Mouse (Mus musculus) kidney, adult 18-20 months (tissue): Measurements from ENCODE around the gene Sertad2.

Source experiments
- DNase-seq: peaks from one replicate; pipeline ENCODE4 v3.0.0; 2021

Gene Sertad2

DNA sequence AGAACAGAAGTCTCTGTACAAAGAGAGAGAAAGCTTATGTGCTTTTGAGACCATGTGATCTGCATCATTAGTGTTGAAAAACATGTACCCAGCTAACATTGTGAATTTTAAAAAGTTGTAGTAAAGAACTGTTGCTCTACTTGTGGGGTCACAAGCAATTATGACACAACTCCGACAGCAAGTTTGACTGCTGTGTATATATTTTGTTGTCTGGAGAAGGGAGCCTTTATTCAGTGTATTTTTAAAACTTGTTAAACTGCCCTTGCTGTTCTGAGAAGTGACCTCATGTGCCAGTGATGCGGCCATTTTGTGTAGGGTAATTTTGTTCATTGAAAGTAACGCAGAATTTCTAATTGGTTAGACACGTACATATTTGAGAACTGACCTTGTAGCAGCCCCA is 61.1 kb downstream of the Sertad2 start:
- no peak for DNase-seq

GRCm38 (mm10) chr11:20605613-20606012 is 62.6 kb downstream of the Sertad2 start:
- no peak for DNase-seq

- DNase-seq = no peak
Observed at GRCm38 (mm10) chr11:20608442-20608841, 65.4 kb downstream of the Sertad2 start.

DNA sequence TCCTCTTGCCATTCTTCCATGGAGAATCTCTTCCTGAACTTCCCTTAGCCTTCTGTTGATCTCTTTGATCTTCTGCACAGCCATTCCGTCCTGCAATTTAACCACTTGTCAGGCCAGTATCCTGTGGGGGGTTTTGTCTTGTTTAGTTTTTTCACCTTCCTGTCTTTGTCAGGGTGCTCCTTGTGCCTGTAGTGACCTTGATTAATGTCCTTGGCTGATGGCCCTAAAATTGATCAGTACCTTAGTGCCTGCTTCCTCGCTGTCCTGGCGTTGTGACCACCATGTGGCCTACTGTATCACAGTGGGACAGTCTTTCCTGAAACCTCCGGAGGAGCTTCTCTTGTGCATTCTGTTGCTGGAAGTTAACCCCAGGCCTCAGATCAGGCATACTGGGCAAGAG is 70.2 kb downstream of the Sertad2 start:
- DNase-seq = no peak

DNA sequence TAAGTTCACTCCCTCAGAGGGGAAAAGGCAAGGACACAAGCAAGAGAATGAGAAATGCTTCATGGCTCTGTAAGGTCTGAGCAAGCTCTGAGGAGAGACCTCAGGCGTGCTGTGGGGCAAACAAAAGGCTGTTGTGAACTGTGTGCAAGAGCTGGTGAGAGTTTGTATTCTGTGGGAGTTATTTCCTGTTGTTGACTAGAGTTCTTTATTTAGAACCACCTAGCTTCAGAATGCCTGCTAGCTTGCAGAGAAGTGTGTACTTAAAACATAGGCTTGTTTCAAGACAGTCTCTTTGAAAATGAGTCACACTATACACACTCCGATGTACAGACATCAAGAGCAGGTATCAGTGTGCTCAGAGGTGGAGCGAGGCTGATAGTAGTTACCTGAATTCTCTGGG is 73.0 kb downstream of the Sertad2 start:
- DNase-seq = no peak

DNA sequence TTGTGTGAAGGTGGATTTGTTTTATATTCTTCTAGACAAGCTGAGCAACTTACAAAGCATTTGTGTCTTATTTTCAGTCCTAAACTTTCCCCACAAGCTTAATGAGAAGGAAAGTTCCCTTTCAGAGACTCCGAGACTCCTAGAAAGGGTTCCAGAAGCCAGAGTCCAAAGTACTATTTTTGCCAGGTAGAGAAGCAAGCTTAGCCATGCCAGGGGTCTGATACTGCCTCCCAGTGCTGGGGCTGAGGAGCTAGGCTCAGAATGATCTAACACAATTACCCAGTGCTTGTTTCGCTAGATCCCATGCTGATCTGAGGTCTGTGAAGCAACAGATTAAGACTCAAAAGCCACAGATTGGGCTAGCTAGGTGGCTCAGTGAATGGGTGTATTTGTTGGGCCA is 84.1 kb downstream of the Sertad2 start:
- no peak for DNase-seq

DNA sequence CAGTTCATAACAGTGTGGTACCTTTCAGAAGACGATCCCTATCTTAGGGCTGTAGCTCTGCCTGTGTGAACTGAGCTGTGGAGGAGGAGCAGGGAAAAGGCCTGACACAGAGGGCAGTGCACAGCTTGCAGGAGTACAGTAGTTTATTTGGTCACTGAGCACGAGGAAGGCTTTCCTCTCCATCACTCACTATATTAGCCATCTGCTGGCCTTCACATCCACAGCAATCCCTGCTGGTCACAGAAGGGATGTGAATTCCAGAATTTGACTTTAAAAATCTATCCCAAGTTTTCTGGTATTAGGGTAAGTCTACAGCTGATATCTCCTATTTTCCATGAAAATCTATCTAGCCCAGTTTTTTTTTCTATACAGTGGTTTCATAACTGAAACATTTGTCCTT is 85.2 kb downstream of the Sertad2 start:
- no peak for DNase-seq

DNA sequence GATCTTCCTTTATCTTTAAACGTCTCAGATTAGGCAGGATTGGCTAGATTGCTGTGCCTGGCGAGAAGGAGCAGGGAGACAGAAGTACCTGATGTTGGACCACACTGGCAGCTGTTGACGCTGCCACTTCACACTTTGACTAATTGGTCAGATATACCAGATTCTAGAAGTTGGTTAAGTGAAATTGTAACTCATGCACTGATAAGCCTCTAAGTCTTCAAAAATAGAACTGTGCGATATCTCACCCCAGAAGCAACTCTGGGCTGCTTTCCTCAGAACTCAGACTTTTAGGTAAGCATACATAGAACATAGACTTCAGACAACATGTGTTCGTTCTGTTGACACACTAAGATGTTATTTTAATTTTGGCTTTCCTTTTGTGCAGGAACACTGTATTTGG is 86.6 kb downstream of the Sertad2 start:
- DNase-seq = no peak

GRCm38 (mm10) chr11:20631026-20631940 is 88.2 kb downstream of the Sertad2 start:
- DNase-seq = peak; percentile 99

GRCm38 (mm10) chr11:20631941-20632618 is 89.0 kb downstream of the Sertad2 start:
- peak; percentile 91 for DNase-seq

GRCm38 (mm10) chr11:20632619-20632965 is 89.5 kb downstream of the Sertad2 start:
- peak; percentile 69 for DNase-seq

DNA sequence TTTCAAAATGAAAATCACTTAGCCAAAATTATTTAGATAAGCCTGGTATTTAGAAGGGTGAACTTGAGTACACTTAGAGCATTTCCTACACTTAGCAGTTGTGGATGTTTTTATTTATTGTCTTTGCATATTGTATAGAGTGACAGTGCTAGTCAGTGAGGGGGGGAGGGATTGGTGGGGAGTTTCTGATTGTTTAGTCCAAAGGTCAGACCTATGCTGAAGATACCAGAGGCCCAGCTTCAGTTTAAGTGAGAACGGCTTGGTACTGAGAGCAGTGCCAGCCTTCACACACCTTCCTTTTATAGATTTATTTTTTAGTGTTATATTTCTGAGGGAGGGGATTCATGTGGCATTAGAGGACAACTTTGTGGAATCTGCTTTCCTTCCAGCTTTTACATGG is 91.5 kb downstream of the Sertad2 start:
- DNase-seq = no peak

DNA sequence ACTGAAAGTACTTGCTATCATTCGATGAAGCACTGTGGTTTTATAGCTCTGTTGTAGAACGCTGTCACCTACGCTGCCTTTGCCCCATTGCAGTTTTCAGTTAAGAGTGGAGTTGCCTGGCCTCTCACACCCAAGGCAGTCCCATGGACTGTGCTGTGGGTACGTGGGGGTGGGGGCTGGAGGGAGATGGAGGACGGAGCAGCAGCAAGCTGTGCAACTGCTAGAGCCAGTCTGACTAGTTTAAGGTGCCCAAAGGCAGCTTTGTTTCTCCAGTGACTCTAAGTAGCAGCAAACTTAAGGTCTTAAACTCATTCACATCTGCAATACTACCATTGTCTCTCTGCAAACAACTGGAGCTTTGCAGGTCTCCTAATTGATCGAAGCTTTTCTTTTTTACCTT is 92.6 kb downstream of the Sertad2 start:
- DNase-seq = peak; percentile 38

- peak; percentile 29 for DNase-seq
Observed at GRCm38 (mm10) chr11:20636114-20636513, 93.1 kb downstream of the Sertad2 start.

GRCm38 (mm10) chr11:20637060-20637459 is 94.0 kb downstream of the Sertad2 start:
- no peak for DNase-seq

GRCm38 (mm10) chr11:20638841-20639240 is 95.8 kb downstream of the Sertad2 start:
- DNase-seq = peak; percentile 77

- peak; percentile 33 for DNase-seq
Observed at GRCm38 (mm10) chr11:20639918-20640447, 96.9 kb downstream of the Sertad2 start.

- DNase-seq = no peak
Observed at GRCm38 (mm10) chr11:20642321-20642720, 99.3 kb downstream of the Sertad2 start.

- DNase-seq = no peak
Observed at GRCm38 (mm10) chr11:20643161-20643560, 100.1 kb downstream of the Sertad2 start.

DNA sequence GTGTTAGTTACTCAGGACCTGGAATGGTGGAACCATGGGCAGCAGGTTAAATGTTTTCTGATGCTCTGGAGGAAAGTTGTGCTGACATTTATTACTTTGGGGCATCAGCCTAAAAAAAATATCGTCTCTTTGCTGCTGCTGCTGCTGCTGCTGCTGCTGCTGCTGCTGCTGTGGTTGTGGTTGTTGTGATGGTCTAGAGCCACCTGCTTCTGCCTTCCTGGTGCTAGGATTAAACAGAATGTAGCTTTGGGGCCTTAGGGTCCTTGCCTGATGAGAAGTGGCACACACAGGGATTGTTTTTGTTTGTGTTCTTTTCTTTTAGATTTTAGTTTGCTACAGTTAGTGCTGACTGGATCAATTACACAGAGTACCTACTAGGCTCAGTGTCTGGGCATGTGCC is 101.1 kb downstream of the Sertad2 start:
- no peak for DNase-seq

- DNase-seq = no peak
Observed at GRCm38 (mm10) chr11:20644872-20645271, 101.8 kb downstream of the Sertad2 start.

GRCm38 (mm10) chr11:20645521-20645920 is 102.5 kb downstream of the Sertad2 start:
- no peak for DNase-seq

DNA sequence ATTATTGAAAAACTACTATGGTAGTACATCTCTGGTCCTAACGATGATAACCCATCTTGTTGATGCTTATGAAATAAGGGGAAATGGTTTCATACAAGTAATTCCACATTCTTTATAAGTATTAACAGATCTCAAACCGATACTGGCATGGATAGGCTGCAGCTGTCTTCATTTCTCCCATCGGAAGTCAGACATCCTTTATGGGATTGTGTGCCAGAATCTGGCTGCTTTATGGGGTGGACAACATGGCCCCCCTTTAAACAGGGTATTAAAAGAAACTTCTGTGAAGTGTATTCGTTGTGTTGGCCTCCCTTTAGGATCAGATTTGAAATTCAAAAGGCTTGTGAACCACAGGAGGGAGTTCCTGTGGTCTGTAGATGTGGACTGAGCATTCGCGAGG is 103.1 kb downstream of the Sertad2 start:
- no peak for DNase-seq
